Mouse (Mus musculus): ENCODE measurements around the gene Adam1b.
A peak's percentile ranks its signal among the peaks of the same experiment; 100 is the strongest.

- TF ChIP-seq POLR2A (IDR thresholded peaks at IDR 0.05; ENCODE audit: extremely low read depth, insufficient read depth, low read length), result peak; percentile 95
- TF ChIP-seq CTCF (IDR thresholded peaks at IDR 0.05; ENCODE audit: low read depth, low read length), result no peak
These were observed 51.0 kb downstream of the Adam1b start, which contains the start of gene Erp29 for GRCm38 (mm10) chr5:121452026-121452869.
